Mouse (Mus musculus) lung, postnatal 14 days (tissue): Measurements from ENCODE around the gene Ndufs8.

ENCODE experiments used
- DNase-seq: peaks from one replicate; pipeline ENCODE4 v3.0.0; 2021

Gene Ndufs8

DNA sequence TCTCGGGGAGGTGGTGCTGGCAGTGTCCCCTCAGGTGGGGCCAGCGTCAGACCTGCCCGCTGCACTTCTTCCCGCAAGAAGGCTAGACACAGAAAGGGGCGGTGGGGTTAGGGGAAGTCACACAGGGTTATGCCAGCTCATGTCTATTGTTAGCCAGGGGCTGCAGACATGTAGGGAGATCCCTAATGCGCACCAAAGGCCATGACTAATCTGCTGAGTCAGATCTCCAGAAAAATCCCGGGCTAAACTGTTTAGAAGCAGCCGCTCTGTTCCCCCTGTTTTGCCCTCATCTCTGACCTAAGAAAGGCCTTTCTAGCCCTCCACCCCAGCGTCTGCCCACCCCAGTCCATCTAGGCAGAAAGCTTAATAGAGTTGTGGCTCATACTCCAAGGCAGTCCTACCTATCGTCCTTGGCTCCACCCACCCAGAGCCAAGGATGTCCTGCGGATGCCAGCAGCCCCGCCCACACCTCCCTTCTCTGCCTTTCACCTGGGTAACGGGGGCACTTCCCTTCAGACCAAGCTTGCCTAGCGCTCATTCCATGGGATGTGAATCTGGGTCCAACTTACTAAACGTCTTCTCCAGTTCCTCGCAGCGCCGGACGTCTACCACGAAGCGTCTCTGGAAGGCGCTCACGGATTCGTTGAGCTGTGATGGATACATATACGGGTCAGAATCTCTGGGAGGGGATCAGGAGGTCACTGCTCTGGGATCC is 8.8 kb downstream of the Ndufs8 start:
- DNase-seq, result no peak

DNA sequence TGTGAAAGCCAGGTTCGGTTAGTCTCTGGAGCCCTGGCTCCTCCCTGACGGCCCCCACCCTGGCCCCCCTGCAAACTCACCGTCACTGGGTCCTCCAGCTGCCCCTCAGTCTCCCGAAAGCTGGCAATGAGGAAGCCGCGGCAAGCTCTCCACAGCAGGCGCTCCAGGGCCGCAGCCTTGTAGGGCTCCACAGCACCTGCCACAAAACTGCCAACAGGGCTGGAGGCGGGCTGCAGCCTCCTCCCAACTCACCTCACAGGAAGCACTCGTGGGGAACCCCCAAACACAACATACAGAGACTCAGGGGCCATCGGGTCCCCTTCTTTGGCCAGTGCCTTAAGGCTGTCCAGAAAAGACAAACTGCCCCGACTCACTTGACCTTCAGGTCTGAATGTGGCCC is 9.6 kb downstream of the Ndufs8 start:
- DNase-seq, result no peak

DNA sequence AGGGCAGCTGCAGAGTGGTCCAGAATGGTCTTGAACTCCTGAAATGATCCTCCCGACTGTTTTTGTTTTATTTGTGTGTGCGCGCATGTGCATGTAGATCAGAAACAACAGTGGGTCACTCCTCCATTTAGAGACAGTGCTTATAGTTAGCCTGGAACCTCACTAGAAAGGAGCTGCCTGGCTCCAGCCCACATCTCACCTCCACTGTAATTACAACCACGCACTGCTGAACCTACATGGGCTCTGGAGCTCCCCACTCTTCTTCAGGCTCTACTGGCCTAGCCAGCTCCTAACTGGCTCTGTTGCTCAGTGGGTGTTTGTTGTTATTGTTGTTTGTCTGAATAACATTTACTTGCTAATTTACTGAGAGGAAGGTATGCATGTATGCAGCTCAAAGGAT is 13.0 kb downstream of the Ndufs8 start:
- no peak for DNase-seq

DNA sequence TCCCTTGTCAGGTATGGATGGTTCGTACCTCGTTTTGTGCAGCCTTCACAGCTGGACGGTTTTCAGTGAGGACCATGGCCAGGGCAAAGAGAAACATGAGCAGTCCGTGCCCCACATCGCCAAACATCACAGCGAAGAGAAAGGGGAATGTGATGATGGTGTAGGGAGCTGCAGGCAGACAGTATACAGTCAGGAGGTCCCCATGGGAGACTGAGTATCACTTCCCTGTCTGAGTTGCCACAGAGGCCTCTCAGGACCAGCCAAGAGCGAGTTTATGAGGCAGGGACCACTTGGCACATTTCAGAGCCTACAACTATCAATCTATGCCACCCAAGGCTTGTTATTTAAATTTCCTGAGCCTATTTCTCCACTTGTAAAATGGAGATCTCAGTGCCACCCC is 13.6 kb downstream of the Ndufs8 start:
- DNase-seq, result no peak

DNA sequence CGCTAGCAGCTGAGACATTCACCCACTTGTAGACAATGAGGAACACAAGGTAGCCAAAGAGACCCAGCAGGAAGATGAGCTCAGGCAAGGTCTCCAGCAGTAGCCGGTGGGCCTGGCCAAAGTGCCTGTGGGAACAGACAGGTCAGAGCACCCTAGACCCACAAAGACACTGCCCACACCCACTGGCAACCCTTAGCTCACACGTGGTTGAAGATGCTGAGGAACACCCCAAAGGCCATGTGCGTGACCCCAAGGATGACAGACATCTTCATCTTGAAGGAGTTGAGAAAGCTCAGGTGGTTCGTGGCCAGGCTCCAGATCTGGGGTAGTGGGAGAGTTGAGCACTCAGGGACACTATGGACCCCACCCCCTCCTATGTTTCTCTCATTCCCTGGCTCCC is 15.0 kb downstream of the Ndufs8 start:
- no peak for DNase-seq

DNA sequence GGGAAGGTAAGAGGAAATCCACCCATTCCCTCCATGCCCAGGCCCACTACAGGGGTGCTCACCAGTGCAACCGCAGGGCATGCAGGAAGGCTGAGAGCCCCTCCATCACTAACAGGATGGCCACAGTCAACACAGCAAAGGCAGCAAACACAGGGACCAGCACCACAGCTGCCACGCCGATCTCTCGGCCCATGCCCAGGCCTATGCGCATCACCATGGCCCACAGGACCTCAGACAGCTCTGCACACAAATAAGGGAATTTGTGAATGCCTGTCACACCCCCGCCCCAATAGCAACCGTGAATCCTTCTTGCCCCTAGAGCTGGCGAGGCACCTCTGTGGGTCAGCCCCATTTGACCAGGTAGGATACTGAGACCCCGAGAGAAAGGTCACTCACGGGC is 16.4 kb downstream of the Ndufs8 start:
- DNase-seq, result no peak

DNA sequence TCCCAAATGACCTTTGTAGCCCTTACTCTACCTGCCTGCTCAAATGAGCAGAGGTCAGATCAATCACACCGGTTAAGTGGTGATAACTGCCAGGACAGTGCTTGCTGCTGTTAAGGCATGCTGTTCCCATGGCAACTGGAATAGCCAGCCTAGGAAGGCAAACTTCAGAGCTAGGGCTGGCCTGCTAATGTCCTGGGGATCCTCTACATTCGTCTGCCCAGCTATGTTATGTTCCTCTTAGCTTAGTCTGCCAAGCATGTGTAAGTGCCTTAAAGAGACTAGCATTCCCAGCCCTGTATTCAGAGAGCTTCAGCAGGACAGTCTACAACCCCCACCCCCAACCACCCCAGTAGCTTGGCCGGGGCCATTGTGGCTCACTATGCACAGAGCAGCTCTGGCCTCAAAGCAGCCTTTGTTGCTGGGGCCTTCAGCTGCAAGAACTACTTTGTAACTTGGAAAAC is 17.4 kb downstream of the Ndufs8 start:
- no peak for DNase-seq

DNA sequence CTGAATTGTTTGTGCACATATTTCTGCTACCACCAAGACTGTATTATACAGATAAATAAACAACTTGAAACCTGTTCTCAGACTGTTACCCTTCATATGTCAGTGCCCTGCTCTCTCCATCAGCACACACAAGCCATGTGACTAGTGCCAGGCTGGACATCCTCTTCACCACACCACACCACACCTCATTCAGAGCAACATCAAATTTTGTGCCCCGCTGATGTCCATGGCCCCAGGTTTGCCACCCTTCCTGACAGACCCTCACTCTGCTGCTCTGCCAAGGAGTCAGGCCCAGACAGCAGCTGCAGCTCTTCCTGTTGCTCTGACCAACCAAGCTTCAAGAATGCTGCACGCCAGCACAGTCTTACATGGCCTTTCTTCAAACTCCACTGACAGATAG is 18.3 kb downstream of the Ndufs8 start:
- no peak for DNase-seq

DNA sequence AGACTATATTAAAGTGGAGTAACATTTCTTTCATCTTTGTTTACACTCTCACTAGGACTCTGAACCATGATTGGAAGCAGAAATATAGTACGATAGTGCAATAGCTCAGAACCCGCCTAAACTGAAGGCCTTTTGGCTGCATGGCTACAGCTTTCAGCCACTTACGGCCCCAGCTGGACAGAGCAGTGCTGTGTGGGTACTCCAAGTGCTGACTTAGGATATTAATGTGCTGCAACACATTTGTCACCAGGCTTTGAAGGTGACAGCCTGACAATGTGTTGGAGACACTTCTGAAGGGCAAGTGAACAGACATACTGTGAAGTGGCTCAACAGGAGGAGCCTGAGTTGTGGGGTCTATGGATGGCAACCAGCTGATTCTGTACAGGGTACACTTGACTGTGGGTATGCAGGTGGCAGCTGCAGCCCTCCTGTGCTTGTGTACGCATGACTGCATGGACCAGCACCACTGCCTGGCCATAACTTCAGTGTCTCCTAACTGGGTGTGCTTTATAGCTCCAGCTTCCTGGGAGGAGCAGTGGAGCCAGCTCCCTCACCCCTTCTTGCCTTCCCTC is 18.9 kb downstream of the Ndufs8 start:
- DNase-seq, result no peak

DNA sequence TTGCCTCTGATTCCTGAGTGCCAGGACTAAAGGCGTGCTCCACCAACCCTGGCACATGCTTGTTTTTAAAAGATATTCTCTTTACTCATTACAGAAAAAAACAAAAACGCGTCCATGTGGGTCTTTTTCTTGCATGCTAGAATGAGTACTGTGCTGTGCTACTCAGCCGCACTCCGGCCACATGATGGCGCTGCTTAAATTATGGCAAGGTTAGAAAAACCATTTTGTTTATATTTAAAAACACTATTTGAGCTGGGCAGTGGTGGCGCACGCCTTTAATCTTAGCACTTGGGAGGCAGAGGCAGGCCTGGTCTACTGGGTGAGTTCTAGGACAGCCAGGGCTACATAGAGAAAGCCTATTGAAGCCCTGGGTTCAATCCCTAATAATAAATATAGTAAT is 22.4 kb downstream of the Ndufs8 start:
- DNase-seq, result peak; percentile 51

DNA sequence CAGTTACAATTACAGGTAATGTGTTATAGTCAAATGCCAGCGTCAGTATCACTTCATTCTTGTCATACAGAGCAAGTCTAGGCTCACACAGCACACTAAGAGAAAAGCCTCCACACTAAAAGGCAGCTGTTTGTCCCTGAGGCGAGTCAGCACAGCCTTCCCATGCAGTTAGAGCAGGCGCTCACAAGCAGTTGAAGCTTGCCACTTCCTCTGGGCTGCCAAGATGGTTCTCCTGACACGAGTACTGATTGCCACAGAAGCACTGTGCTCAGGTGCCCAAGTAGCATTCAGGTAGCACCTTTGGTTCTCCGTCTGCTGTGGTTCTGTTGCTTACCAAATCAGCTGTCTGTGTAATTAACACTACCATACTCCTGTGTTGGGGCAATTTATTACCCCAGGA is 23.5 kb downstream of the Ndufs8 start:
- DNase-seq, result no peak

DNA sequence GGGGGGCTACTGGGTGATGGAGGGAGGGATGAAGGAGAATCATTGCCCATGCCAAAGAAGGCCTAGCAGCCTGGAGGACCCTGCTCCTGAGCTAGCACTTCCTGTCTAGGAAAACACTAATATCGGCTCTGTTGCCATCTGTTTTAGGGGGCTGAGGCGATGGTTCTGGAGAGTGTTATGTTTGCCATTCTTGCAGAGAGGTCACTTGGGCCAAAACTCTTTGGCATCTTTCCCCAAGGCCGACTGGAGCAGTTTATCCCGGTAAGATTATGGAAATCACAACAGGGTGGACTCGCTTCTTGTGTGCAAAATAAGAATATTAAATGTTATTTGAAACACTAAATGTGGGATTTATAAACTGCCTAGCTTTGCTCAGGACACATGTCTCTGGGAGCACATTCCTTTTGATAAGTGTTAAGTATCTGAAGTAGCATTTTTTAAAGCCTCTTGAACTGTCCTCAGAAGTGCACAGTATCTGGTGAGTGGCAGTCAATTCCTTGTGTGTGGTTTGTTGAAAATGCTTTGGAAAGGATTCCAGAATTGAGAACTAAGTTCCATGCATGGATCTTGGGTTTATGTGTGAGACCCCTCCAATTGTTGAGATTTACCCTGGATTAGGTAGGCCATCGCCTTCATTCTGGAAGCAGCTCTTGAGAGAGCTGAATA is 28.1 kb downstream of the Ndufs8 start:
- no peak for DNase-seq

DNA sequence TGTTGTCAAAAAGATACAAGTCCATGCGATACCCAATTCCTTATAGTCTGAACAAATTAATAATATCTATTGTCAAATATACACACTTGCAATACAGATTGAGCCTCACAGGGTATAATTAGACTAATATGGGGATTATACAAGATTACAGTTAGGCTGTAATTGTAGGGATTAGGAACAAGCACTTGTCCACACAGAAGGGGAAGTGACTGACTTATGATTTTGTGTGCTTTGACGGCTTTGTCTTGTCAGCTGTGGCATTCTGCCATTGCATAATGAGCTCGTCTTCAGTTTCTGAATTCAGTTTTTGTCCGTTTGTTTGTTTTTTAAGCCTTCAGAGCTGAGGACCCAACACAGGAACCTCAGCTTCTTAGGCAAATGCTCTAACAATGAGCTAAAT is 30.4 kb downstream of the Ndufs8 start:
- no peak for DNase-seq

DNA sequence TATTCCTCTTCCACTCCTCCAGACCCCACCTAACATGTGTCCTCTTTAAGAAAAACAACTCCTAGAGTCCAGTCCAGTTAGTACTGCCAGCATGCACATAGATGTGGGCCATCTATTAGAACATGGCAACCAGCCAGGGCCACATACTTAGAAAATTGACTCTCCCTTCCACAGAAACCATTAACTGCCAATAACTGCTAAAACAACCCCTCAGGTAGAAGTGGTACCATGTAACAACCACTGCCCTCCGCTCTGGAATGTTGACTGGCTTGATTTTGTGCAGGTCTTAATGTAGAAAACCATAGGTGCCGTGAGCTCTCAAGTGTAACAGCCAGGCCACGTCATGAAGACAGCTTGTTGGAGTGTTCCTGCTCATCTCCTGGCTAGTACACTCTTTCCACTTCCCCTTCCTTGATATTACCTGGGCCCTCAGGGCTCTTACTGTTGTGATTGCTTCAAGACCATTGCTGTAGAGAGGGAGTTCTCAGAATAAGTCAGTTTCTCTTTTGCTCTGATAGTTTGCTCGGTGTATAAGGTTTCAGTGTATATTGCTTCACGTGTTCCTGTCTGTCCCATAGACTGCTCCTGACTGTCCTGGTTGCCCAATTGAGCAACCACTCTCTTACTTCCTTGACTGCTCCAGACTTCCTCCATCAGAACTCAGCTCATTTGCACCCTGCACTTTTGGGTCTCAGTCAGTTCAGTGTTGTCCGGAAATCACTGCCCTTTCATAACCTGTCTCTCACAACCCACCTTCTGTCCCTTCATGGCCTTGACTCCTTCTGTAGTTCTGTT is 32.3 kb downstream of the Ndufs8 start:
- no peak for DNase-seq

DNA sequence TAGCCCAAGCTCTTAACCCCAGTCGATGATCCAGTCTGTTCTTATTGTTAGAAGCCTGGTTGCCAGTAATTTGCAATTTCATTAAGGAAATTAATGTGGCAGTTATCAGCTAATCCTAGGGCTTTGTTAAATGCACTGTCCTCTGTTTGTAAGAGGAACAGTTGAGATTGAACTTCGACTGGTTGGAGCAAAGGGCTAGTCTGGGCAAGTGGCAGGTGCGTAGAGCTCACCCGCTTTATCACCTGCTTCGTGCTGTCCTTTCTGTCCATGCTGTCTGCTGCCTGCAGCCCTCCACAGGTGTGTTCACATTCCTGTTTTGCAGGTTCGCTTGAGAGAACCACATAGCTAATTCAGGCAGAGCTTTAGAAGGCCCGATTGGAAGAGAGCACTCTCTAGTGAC is 37.5 kb downstream of the Ndufs8 start:
- DNase-seq, result no peak

DNA sequence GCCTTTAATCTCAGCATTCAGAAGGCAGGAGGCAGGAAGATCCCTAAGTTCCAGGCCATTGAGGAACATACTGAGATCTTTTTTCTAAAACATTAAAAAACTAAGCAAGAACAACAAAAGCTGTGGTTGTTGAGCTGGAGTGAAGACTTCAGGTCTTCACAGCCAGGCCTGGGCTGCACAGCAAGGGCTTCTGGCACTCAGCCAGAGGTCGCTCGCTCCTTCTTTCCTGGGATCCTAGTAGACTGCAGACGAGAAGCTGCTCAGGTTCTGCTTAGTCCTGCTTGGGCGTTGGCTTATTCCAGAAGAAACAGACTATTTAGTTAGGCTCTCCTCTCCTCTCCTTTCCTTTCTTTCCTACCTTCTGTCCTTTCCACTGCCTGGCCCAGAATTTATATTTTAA is 40.2 kb downstream of the Ndufs8 start:
- peak; percentile 51 for DNase-seq

DNA sequence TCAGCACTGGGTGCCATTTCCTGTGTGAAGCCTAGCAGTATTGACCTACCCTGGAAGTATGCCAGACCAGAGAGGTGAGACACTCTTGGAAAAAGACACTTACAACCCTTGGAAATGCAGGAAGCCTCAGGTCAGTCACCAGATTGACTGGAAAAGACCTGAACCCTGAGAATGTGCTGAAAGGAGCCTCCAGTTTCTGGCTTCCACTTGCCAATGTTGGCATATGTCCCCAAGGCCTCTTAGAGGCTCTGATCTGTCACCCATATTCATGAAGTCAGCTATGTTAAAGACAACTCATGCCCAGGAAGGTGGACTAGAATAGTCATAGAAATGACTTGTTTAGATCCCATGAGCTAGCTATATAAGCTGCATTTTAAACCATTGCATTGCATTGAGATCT is 41.1 kb downstream of the Ndufs8 start:
- DNase-seq, result no peak

DNA sequence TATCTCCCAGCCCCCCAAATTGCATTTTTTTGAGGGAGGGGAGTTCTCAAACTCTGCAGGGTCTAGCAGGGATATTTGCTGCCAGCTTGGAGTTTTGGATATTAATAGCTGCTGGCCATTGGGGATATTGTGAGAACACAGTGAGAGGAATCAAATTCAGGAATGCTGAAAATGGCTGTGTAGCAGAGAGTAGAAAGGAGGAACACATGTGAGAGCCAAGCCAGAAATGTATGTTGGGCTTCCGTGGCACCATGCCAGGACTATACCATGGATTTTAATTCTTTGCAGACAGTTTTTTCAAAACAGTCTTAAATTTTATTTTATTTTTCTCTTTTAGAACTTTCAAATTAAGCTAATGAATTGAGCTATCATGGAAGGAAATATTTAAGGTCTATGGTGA is 44.3 kb downstream of the Ndufs8 start:
- DNase-seq, result no peak

DNA sequence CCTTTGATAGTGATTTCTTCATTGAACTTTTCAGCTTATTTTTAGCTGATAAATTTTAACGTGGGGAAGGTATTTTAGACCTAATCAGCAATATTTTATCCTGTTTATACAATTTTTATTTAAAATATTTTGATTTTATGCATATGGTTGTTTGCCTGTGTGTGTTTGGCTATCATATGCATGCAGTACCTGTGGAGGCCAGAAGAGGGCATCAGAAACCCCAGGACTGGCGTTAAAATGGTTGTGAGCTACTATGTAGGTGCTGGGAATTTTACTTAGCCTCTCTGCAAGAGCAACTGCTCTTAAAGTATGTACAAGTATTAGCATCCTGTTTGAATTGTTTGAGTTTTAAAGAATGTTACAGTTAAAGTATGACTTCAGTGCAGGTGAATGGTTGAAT is 47.6 kb downstream of the Ndufs8 start:
- no peak for DNase-seq

DNA sequence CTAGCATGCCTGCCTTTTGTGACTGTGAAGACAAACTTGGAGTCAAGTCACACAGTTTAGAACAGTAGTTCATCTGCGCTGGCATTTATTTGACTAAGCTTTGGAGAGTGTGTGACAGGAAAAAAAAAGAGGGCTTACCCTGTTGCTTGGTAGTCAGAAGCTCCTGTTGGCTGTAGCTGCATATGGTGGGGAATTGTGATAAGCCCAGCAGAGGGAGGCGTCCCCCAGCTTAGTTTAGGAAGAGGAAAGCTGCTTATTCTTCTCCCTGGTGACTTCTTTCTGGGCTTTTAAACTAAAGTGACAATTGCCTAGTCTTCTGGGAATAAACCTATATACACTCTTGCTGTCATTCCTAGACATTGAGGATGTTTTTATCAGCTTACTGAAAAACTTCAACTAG is 49.9 kb downstream of the Ndufs8 start:
- no peak for DNase-seq
